Mouse (Mus musculus): ENCODE measurements around the gene Klhdc1. TPM values are rescaled to one million over a fixed set of nuclear protein-coding genes. Genes with fewer than 3 reads are reported as not detected.

Klhdc1 gene
- polyA plus RNA-seq, 1 experiment from 2014 or later = 1.8 TPM

- Histone ChIP-seq H3K27ac (replicated peaks) (no peak overlapping the region), H3K9me3 (no peaks in the 10 kb centered on the region), H3K36me3 (replicated peaks) (peaks cover 100% of the 10 kb centered on the region), H3K4me1 (peaks cover 6% of the 10 kb centered on the region), H3K4me3 (no peak overlapping the region), H3K27me3 (replicated peaks; ENCODE audit: low read depth, poor library complexity, severe bottlenecking) (no peaks in the 10 kb centered on the region)
- no peak for DNase-seq (ENCODE audit: low spot score)
- 90% methylated on average over 2 of the region's 2 CpGs for WGBS
These were observed 63.1 kb downstream of the Klhdc1 start for GRCm38 (mm10) chr12:69304051-69304450.

GRCm38 (mm10) chr12:69306333-69306732 lies 65.4 kb downstream of the Klhdc1 start:
- Histone ChIP-seq H3K27me3 (replicated peaks; ENCODE audit: low read depth, poor library complexity, severe bottlenecking) (no peaks in the 10 kb centered on the region), H3K27ac (replicated peaks) (no peak overlapping the region), H3K9me3 (0 out of 2 replicates have a peak, but pooled peaks cover 2% of the 10 kb centered on the region), H3K36me3 (replicated peaks) (peaks cover 100% of the 10 kb centered on the region), H3K4me3 (no peak overlapping the region), H3K4me1 (no peaks in the 10 kb centered on the region)
- DNase-seq (ENCODE audit: low spot score) = no peak
- WGBS = 94% methylated on average over 7 of the region's 7 CpGs

- Histone ChIP-seq H3K9me3 (0 out of 2 replicates have a peak, but pooled peaks cover 2% of the 10 kb centered on the region), H3K4me1 (no peaks in the 10 kb centered on the region), H3K36me3 (replicated peaks) (peaks cover 99% of the 10 kb centered on the region), H3K27me3 (replicated peaks; ENCODE audit: low read depth, poor library complexity, severe bottlenecking) (no peaks in the 10 kb centered on the region), H3K27ac (replicated peaks) (no peak overlapping the region), H3K4me3 (no peak overlapping the region)
- no peak for DNase-seq (ENCODE audit: low spot score)
- 92% methylated on average over 4 of the region's 4 CpGs for WGBS
These were observed 68.7 kb downstream of the Klhdc1 start for GRCm38 (mm10) chr12:69309659-69310058.

DNA sequence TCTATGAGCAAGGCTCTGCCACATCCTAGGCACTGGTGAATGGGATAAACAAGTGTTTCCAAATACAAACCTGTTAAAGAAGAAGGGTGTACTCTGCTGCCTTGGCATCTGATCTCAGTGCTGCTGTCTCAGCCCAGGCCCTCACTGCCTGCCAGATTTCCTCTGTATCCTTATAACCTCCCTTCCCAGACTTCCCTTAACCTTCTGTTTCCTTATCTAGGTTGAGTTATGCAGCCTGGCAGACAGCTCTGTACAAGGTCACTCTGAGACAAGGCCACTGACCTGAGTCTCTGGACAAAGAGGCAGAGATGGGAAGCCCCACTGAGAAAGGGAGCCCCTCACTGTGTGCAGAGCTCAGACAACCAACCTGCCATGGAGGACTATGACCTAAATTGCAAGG lies 77.5 kb downstream of the Klhdc1 start:
- Histone ChIP-seq H3K4me3 (no peak overlapping the region), H3K4me1 (no peaks in the 10 kb centered on the region), H3K9me3 (no peaks in the 10 kb centered on the region), H3K36me3 (replicated peaks) (peaks cover 95% of the 10 kb centered on the region), H3K27ac (replicated peaks) (no peak overlapping the region), H3K27me3 (replicated peaks; ENCODE audit: low read depth, poor library complexity, severe bottlenecking) (no peaks in the 10 kb centered on the region)
- DNase-seq (ENCODE audit: low spot score) = no peak

DNA sequence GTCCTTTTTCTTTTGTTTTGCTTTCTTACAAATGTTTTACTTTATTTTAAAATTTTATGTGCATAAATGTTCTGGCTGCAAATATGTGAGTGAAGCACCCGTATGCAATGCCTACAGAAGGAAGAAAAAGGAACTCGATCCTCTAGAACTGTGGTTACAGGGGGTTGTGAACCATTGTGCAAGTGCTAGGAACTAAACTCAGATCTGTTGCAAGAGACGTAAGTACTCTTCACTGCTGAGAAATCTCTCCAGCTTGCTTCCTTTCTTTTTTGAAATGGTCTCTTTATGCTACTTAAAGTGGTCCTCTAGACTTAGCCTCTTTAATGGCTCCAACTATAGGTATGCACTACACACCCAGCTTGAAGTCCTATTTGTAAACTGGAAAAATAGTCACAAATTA lies 90.2 kb downstream of the Klhdc1 start:
- H3K27ac ChIP-seq (replicated peaks) = no peak overlapping the region
- 92% methylated on average over 3 of the region's 3 CpGs for WGBS
- no peaks in the 10 kb centered on the region for H3K27me3 ChIP-seq (replicated peaks; ENCODE audit: low read depth, poor library complexity, severe bottlenecking)
- no peaks in the 10 kb centered on the region for H3K9me3 ChIP-seq
- H3K4me1 ChIP-seq = no peaks in the 10 kb centered on the region
- peaks cover 95% of the 10 kb centered on the region for H3K36me3 ChIP-seq (replicated peaks)
- no peak overlapping the region for H3K4me3 ChIP-seq
- no peak for DNase-seq (ENCODE audit: low spot score)

DNA sequence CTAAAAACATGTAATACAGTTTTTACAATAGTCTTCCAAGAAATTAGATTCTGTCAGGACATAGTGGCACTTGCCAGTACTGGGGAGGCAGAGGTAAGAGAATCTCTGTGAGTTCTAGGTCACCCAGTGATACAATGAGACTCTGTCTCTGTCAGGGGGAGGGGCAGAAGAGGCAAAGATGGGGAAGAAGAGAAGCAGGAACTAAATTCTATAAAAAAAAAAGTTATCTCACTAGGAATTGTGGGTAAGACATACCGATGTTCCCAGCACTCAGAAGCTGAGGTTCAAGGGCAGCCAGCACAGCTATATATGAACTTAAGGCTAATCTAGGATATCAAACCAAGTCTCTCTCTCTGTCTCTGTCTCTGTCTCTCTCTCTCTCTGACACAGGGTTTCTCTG lies 91.2 kb downstream of the Klhdc1 start:
- H3K9me3 ChIP-seq = no peaks in the 10 kb centered on the region
- WGBS = 91% methylated on average over 1 of the region's 1 CpGs
- no peak overlapping the region for H3K4me3 ChIP-seq
- no peak for DNase-seq (ENCODE audit: low spot score)
- no peak overlapping the region for H3K27ac ChIP-seq (replicated peaks)
- peaks cover 95% of the 10 kb centered on the region for H3K36me3 ChIP-seq (replicated peaks)
- no peaks in the 10 kb centered on the region for H3K27me3 ChIP-seq (replicated peaks; ENCODE audit: low read depth, poor library complexity, severe bottlenecking)
- H3K4me1 ChIP-seq = no peaks in the 10 kb centered on the region

DNA sequence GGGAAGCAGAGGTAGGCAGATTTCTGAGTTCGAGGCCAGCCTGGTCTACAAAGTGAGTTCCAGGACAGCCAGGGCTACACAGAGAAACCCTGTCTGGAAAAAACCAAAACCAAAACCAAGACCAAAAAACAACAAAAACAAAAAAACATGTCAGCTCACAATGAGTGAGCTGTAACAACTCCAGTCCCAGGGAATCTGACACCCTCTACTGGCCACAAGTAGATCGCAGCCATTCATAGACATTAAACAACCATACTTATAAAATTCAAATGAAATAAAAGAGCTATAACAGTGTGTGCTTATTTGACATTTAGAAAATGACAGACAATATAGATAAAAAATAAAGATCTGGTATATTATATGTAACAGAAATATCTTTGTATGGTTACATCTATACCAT lies 92.6 kb downstream of the Klhdc1 start:
- no peak overlapping the region for H3K27ac ChIP-seq (replicated peaks)
- H3K27me3 ChIP-seq (replicated peaks; ENCODE audit: low read depth, poor library complexity, severe bottlenecking) = no peaks in the 10 kb centered on the region
- no peak for DNase-seq (ENCODE audit: low spot score)
- WGBS = 92% methylated on average over 2 of the region's 2 CpGs
- no peaks in the 10 kb centered on the region for H3K4me1 ChIP-seq
- H3K9me3 ChIP-seq = no peaks in the 10 kb centered on the region
- no peak overlapping the region for H3K4me3 ChIP-seq
- H3K36me3 ChIP-seq (replicated peaks) = peaks cover 96% of the 10 kb centered on the region

Other genes starting within 250 kb of the Klhdc1 start
- gene Rps29, start 82.0 kb upstream of the Klhdc1 start, polyA plus RNA-seq (2016; fragmentation: Nextera tagmentation; extraction: Ambion mirVana) = 1,397 and 1,430 TPM in 2 replicates
- 29.4 and 31.2 TPM in 2 replicates for gene Lrr1, start 72.4 kb upstream of the Klhdc1 start, polyA plus RNA-seq (2016; fragmentation: Nextera tagmentation; extraction: Ambion mirVana)
- 553 and 593 TPM in 2 replicates for gene Rpl36al, start 57.1 kb upstream of the Klhdc1 start, polyA plus RNA-seq (2016; fragmentation: Nextera tagmentation; extraction: Ambion mirVana)
- 29.6 and 30.4 TPM in 2 replicates for gene Mgat2, start 57.0 kb upstream of the Klhdc1 start, polyA plus RNA-seq (2016; fragmentation: Nextera tagmentation; extraction: Ambion mirVana)
- gene Gm49383, start 44.1 kb upstream of the Klhdc1 start, polyA plus RNA-seq (2016; fragmentation: Nextera tagmentation; extraction: Ambion mirVana) = 57.7 and 57.9 TPM in 2 replicates
- gene Dnaaf2, start 42.7 kb upstream of the Klhdc1 start, polyA plus RNA-seq (2016; fragmentation: Nextera tagmentation; extraction: Ambion mirVana) = 15.4 and 17.0 TPM in 2 replicates
- gene Gm49384, start 36.9 kb upstream of the Klhdc1 start, polyA plus RNA-seq (2016; fragmentation: Nextera tagmentation; extraction: Ambion mirVana) = 48.2 and 49.0 TPM in 2 replicates
- gene Pole2, start 13.0 kb upstream of the Klhdc1 start, polyA plus RNA-seq (2016; fragmentation: Nextera tagmentation; extraction: Ambion mirVana) = 28.8 and 32.0 TPM in 2 replicates
- 205 and 213 TPM in 2 replicates for gene Klhdc2, start 55.5 kb downstream of the Klhdc1 start, polyA plus RNA-seq (2016; fragmentation: Nextera tagmentation; extraction: Ambion mirVana)
- gene Nemf, start 116.0 kb downstream of the Klhdc1 start, polyA plus RNA-seq (2016; fragmentation: Nextera tagmentation; extraction: Ambion mirVana) = 95.0 and 98.7 TPM in 2 replicates
- 37.4 and 38.7 TPM in 2 replicates for gene Arf6, start 131.0 kb downstream of the Klhdc1 start, polyA plus RNA-seq (2016; fragmentation: Nextera tagmentation; extraction: Ambion mirVana)
- 0.90 and 1.5 TPM in 2 replicates for gene Gm9887, start 131.3 kb downstream of the Klhdc1 start, polyA plus RNA-seq (2016; fragmentation: Nextera tagmentation; extraction: Ambion mirVana)

All from embryonic facial prominence, embryonic 10.5 days (tissue).